Mouse (Mus musculus) monocyte, adult 5-6 weeks (primary cell): Measurements from ENCODE around the gene Foxp1. TPM values are rescaled to one million over a fixed set of nuclear protein-coding genes. Genes with fewer than 3 reads are reported as not detected.

Experiments
- ATAC-seq: fragments of 153-309, 156-312 bp; replicated peaks from 2 replicates; pipeline ENCODE4 v1.8.0; 2017; ENCODE audit warnings: mild to moderate bottlenecking; ENCODE audit not compliant: low TSS enrichment, insufficient number of reproducible peaks, severe bottlenecking, poor library complexity, low FRiP score
- total RNA-seq: library from RNA; stranded (forward); fragments of 200-1000, 200-491, 200-594 nt; gene quantifications from 3 replicates; pipeline ENCODE4 v1.2.3, GENCODE M21; 2017

Gene Foxp1
- total RNA-seq, 1 experiment from 2014 or later, result 75.1 TPM

DNA sequence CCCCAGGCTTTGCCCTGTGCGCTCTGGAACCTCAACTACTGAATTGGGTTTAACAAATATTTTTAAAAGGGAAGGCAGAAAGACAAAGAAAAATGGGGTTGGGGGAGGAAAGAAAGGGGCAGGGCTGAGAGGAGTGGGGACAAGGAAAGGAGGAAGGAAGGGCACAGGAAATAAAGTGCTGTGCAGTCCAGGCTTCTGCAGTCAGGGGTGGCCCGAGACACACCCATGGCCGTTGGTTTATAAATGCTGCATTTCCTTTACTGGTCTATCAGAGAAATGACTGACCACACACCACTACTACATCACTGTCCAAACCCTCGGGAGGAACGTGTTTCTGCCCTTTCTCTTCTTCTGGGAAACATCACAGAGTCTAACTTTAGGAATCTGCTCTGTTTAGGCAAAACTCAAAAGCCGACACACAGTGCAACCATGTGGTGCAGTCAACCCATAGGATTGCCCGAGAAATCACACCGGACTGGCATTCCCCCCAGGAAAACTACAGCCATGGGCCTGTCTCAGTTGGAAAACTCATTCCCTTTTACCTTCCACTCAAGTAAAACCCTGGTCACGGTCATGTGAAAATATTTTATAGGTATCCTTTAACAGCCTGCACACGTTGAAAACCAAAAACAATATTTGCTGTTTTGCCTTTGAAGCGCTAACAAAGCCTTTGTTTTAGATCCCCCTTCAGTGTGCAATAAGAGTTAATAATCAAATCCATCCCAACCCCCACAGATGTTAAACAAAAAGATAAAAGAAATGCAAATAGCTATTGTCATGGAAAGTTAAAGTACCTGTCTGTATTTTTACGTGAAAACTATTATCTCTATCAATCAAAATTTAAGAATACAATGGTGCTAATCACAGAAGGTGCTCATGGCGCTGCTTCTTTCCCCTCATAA lies 258.1 kb downstream of the Foxp1 start:
- ATAC-seq, result no peak

DNA sequence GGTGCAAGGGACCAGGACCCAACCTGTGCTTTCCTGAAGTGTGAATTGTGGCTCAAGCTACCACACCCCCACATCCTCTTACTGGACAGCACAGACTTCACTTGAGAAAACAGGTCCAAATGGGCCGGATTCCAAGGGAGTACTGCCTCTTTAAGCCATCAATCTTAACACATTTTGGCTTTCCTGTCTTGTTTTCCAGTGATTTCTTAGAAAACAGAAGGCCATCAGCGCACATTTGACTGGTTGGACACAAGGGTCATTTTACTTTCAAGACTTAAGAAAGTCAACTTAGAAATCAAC lies 258.7 kb downstream of the Foxp1 start:
- ATAC-seq, result no peak

DNA sequence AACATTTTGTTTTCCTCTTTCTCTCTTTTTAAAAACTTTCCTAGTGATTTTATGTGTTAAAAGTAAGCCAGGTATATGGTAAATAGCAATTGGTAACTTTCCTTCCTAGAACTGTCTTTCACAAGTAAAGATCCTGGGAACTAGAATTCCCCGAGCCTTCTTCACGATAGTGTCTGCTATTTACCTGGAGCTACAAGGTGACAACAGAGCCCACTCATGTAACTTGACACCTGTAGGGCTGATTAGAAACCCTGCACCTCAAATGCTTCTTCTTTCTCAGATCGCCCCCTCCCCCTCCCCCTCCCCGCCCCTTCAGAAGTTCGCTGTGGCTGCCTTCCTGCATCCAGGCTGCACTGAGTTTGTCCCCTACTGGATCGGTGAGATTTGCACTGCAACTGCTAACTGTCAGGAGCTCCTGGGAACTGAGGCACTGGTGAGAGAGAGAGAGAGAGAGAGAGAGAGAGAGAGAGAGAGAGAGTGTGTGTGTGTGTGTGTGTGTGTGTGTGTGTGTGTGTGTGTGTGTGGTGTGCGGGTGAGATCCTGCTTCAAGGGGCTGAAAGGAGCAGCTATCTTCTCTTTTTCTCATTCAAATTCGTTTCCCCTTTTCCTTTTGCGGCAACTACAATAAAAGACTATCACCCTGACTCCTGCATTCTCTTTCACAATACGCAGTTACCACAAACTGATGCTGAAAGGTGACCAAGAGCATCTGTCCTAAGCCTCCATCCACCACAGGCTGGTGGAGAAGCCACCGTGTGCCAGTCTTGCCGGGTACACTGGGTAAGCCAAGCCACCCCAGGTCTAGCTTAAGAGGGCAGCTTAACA lies 259.2 kb downstream of the Foxp1 start:
- ATAC-seq, result peak; percentile 70

DNA sequence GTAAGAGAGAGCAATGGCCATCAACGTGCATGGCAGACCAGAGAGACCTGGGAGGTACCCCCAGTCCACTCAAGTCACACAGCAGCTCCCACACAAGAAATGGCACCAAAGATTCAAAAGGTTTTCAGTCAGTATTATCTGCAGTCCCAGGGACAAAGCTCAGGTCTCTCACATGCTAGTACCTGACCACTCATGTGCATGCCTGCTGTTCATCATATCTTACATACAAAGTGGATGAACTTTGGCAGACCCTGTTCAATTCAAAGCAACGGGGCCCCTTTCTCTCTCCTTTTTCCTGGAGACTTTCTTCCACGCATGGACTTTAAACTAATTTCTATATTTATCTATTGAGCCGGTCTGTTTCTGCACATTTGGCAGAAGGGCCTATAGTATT lies 260.8 kb downstream of the Foxp1 start:
- ATAC-seq, result no peak

DNA sequence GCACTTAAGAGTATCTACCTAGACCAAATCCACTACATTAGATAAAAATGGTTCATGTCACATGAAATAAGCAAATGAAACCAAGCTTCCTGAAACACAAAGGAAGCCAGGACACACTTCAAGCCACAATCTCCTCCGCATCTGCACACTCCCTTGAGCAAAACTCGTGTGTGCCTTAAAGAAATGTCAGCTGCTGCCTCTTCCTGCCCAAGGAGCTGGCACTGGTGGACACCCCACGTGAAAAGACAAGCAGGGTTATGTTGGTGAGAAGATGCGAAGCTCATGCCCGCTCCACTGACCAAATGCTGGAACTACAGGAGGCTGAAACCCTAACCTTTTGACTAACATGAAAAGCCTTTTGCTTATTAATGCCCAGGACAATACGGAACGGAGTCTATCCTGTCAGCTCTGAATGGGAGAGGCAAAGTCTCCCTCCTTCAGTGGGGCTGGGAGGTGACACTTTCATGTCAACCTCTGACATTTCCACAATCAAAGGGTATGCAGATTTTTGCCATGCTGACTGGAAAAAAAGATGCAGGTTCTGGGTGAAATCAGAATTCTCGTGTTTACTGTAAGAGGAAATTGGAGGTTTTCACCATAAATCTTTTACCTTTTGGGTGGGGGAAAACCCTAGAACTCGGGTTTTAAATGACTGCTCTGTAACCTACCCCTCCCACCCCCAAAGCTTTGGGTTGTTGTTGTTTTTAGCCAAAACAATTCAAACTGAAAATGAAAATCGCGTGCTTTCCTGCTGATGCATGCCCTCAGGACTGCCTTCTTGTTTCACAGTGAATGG lies 261.4 kb downstream of the Foxp1 start:
- peak; percentile 28; the same call in 1 of the 2 replicates for ATAC-seq

DNA sequence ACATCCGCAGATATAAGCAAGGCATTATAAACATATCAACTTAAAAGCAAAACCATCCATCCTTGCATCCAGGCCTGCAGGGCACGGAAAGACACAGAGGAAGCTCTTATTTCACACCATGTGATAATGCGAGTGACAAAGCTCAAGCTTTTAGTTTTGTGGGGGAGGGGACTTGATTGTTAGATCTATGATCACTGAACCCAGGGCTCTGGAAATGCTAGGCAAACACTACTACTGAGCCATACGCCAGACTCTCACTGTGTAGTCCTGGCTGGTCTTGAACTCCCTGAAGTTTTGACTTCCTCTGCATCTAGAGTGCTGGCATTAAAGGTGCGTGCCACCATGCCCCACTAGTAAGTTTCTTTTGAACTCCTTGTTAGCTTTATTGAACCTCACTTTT lies 264.2 kb downstream of the Foxp1 start:
- ATAC-seq, result no peak

DNA sequence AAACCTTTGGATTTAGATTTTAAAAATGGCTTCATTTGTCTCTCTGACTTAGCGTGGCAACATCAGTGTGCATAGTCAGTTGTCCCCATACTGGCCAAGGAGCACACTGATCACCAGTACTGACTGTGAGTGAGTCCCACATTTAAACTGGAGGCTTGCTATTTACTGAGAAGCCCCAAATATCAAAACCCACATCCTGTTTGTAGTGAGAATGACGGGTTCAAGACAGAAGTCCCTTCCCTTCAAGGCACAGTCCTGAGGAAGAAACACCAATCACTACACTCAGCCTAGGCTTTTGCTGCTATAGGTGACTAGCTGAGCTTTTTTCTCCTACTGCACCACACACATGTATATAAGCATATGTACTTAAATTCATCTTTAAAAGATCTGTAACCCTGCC lies 264.8 kb downstream of the Foxp1 start:
- ATAC-seq, result no peak

DNA sequence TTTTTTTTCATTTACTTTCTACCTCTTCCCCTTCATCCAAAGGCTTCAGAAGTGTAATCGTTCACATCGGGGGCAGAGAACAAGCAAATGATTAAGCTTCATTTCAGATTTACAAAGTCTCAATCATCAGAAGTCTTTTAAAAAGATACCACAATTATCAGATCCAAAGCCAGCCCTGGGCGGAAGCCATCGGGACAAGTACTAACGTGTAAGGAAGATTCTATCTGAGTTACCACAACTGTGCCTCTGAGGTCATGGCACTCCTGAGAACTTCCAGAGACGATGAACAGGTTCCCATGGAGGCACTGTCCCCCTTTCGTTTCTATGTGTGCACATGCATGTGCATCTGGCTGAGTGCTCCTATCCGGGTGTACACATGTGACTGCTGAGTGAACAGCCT lies 269.2 kb downstream of the Foxp1 start:
- ATAC-seq, result no peak

DNA sequence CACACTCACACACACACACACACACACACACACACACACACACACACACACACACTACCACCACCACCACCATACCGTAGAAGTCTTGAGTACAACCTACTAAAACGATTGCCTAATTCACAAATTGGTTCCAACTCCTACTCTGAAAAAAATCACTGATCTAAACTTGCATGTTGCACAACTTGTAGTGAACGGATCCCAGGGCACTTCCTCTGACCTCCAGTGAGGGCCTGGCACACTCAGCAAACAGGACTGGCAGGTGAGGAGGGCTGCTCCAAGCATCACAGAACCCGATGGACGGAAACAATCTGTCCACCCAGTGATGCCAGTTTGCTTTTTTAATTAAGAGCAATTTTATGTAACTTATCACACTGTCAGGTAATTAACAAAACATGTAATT lies 269.7 kb downstream of the Foxp1 start:
- peak; percentile 39; the same call in 1 of the 2 replicates for ATAC-seq

DNA sequence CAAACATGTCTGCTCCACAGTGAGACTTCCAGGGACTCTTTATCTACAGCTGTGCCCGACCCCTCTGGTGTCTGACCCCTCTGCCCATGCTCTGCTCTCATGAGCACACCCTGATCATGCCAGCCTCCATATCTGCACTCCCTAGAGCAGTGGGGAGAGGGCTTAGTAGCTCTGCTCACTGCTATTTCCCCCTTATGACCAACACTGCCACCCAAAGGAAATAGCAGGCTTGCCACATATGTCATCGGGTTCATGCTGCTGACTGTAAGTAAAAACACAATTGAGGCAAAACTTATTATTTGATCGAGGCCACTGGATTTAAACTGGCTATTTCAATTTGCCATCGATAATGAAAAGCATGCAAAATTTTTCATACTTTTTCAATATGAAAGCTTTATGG lies 270.6 kb downstream of the Foxp1 start:
- ATAC-seq, result no peak

DNA sequence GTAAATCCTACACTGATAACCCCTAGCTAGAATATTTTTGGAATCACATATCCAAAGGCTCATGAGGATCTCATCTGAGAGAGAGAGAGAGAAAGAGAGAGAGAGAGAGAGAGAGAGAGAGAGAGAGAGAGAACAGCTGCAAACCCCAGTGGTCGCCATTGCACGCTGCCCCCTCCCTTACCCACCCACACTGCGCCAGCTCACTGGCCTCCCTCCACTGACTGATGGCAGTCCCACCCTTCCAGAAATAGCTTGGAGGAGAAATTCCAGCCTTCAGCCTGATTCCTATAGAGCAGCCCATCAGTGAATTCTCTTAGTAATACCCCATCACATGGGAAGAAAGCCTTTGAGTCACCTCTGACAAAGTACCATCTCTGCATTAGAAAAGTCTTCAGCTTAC lies 271.3 kb downstream of the Foxp1 start:
- ATAC-seq, result no peak

DNA sequence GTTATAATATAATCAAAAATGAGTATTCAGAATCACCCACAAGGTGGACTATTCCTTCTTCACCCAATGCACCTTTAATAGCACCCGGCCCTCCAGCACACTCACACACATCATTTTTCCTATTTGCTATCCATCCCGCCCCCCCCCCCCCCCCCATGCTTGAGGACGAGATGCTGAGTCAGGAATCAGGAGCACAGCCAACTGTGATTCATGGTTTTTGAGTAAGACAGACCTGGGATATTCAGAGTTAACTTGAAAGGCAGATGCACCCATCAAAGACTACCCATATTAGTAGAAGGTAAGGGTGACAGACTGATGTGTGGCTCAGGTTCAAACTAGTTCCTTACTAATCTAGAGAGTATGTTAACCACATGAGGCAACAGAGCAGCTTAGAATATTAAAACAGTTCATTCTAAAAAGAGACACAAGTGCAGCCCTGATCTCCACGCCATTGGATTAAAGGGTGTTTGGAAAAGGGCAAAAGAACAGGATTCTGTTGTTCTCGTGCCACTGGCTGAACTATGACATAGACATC lies 273.0 kb downstream of the Foxp1 start:
- no peak for ATAC-seq

DNA sequence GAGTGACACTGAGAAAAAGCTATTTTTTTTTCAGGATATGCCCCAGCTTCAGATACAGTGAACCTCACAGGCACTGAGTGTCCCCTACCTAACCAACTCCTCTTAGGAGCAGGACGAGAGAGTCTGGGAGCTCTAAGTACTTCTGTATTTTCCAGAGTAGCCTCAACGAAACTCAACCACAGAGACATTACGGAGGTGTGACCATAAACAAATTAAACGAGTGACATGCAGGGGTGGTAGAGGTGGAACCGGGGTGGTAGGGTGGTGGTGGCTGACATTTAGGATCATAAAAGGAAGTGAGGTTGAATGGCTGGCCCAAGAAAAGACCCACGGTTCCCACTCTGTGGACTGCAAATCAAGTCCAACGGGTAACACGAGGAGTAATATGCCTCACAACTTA lies 274.1 kb downstream of the Foxp1 start:
- ATAC-seq, result peak; percentile 82

DNA sequence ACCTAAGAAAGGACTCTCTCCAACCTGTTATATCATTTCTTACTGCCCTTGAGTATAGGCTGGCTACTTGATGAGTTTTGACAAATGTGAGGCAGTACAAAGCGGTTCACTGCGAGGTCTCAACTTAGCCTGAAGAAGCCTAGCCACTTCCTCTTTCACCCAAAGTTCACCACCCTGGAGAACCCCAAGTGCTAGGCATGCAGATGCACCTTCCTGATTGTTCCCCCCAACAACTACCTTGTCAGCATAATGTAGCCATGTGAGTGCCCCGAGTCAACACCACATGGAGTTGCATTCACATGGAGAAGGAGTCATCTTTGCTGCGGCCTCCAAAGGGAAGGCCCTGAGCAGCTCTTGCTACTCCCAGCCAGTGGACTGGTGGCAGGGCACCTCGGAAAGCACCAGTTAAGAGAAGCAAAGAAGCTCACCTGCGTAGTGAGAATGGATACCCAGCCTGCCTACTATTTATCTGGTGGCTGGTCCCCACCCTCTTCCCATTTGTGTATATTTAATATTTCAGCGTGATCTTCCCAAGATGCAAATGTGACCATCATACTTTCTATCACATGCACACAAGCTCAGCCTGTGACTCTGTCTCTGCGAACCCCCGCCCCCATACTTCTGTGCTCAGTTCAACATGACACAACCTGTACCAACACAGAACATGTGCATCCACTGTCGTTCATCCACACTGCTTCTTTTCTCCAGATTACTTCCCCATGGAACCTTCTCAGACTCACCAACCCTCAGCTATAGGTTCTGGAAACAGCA lies 280.7 kb downstream of the Foxp1 start:
- ATAC-seq, result peak; percentile 83

DNA sequence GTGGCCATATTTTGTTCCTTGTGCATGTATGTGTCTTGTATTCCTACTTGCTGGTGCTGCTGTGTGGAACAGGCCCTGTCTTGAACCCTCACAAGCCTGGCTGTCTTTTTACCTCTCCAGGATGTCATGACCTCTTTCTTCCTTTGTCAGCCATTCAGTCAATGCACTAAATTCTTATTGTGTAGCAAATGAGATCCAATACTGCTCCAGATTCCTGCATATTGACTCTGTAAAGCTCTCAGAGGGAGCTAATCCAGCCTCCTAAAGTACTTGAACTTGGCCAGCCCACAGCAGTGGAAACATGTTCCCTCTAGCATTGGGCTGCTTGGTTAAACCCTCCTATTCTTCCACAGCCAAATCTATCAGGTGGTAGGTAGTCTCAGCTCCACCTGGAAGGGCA lies 281.8 kb downstream of the Foxp1 start:
- ATAC-seq, result no peak

DNA sequence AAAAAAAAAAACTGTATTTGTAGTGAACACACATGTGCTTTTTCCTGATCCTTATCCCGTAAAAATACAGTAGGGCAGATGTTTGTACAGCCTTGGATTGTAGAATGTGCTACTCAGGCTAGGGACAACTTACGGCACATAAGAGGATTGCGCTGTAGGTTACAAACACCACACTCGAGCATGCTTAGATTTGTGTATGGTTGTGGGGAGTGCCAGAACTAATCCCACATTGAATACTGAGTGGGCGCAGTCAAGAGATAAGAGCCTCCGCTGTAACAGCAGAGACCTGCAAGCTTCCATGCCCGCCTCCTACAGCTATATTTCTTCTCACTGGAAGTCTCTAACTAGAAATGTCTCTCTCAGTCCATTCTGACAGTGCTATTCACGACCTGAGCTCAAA lies 286.9 kb downstream of the Foxp1 start:
- ATAC-seq, result no peak

DNA sequence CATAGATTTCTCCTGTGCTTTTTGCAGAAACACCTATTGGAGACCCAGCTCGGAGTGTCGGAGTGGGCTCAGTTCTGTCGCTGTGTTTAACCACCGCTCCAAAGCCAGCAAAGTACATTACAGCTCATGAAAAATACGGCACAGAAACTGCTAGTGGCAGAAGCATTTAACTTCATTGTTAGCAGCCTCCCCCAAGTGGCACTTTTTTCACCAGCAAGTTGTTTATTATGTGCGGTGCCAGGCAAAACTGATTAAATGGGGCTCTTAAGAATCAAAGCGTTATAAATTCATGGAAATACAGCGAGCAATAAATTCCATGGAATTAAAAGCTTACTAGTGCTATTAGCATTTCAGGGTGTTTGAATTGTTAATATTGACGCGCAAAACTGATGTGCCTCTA lies 289.1 kb downstream of the Foxp1 start:
- no peak for ATAC-seq

DNA sequence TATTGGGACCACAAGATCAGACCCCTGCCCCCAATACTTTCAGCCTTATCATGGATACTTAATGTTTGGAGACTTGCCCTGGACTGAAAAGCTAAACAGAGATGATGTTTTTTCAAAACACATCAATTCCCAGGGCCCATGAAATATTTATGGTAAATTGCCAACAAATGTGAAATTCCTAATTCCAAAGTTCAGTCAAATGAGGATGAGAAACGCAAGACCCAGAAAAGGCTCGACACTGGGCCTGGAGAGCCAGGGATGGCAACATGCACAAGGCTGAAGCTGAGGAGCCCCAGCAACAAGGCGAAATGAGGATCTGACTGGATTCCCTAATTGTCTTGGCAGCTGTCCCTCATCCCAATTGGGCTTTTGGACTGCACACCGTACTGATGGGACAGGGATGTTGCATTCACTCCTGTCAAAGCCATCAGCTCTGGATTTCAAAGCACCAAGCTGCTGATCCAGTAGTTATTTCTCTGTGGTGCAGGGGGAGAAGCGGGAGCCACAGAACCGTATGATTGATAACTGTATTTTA lies 294.1 kb downstream of the Foxp1 start:
- ATAC-seq, result no peak
